Mouse (Mus musculus): Measurements from ENCODE around the gene Ubr1. TPM values are rescaled to one million over a fixed set of nuclear protein-coding genes. Genes with fewer than 3 reads are reported as not detected.
"Not testable (repeated sequence)": the region's sequence is repeated elsewhere in the genome, so short reads cannot be mapped to it uniquely, and the experiment has no call there.

Ubr1 gene
- polyA plus RNA-seq, 1 experiment: 16.4 TPM

DNA sequence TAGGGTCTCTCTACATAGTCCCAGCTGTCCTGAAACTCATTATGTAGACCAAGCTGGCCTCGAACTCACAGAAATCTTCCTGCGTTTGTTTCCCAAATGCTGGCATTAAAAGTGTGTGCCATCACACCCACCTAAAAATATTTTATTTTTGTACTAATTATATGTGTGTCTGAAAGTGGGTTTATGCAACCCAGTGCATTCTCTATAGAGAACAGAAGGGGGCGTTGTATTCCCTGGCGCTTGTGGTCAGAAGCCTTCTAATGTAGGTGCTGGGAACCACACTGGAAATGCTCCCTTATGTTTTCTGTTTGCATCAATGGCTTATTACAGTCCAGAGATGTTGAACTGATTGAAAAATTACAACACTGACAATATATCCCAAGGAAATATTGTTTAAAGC, 5.8 kb upstream of the Ubr1 start:
- TF ChIP-seq CTCF (IDR thresholded peaks at IDR 0.05; ENCODE audit: control insufficient read depth, insufficient read depth, insufficient replicate concordance, low read depth, low read length): no peak
- no peak for TF ChIP-seq POLR2A (IDR thresholded peaks at IDR 0.05; ENCODE audit: control insufficient read depth, low read depth, low read length)
- Histone ChIP-seq H3K36me3 (ENCODE audit: control insufficient read depth, insufficient read depth, low read length) (no peaks in the 10 kb centered on the region), H3K4me3 (ENCODE audit: control insufficient read depth, low read depth, low read length) (no peak overlapping the region), H3K27me3 (ENCODE audit: control insufficient read depth, insufficient read depth, low read length) (no peaks in the 10 kb centered on the region), H3K27ac (ENCODE audit: control insufficient read depth, insufficient read depth, low read depth, low read length) (no peak overlapping the region), H3K4me1 (ENCODE audit: control insufficient read depth, insufficient read depth, low read length) (peaks cover 10% of the 10 kb centered on the region)

DNA sequence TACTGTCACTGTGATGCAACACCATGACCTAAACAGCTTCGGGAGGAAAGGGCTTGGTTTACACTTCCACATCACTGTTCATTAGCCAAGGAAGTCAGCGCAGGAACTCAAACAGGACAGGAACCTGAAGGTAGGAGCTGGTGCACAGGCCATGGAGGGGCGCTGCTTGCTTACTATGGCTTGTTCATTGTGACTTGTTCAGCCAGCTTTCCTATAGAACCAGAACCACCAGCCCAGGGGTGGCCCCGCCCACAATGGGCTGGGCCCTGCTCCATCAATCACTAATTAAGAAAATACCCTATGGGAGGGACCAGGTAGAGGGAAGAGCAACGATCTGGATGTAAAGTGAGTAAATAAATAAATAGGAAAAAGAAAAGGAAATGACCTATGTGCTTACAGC, 2.4 kb upstream of the Ubr1 start:
- peaks cover 8% of the 10 kb centered on the region for H3K4me1 ChIP-seq (ENCODE audit: control insufficient read depth, insufficient read depth, low read length)
- H3K4me3 ChIP-seq (ENCODE audit: control insufficient read depth, low read depth, low read length): no peak overlapping the region
- no peak for TF ChIP-seq POLR2A (IDR thresholded peaks at IDR 0.05; ENCODE audit: control insufficient read depth, low read depth, low read length)
- no peak for TF ChIP-seq CTCF (IDR thresholded peaks at IDR 0.05; ENCODE audit: control insufficient read depth, insufficient read depth, insufficient replicate concordance, low read depth, low read length)
- H3K36me3 ChIP-seq (ENCODE audit: control insufficient read depth, insufficient read depth, low read length): no peaks in the 10 kb centered on the region
- no peaks in the 10 kb centered on the region for H3K27me3 ChIP-seq (ENCODE audit: control insufficient read depth, insufficient read depth, low read length)
- no peak overlapping the region for H3K27ac ChIP-seq (ENCODE audit: control insufficient read depth, insufficient read depth, low read depth, low read length)

DNA sequence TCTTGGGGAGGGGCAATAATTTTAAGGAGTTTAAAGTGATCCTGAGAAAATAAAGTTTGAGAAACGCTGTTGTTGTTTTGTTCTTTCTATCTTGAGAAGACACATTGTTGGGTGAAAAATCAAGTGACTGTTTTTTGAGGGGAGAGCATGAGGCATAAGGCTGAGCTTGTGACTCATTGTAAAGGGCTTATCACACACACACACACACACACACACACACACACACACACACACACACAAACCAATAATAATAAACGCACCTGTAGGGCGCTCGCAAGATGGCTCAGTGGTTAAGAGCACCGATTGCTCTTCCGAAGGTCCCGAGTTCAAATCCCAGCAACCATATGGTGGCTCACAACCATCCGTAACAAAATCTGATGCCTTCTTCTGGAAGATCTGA, 1.7 kb upstream of the Ubr1 start:
- H3K27me3 ChIP-seq (ENCODE audit: control insufficient read depth, insufficient read depth, low read length); H3K4me1 ChIP-seq (ENCODE audit: control insufficient read depth, insufficient read depth, low read length); H3K27ac ChIP-seq (ENCODE audit: control insufficient read depth, insufficient read depth, low read depth, low read length); H3K36me3 ChIP-seq (ENCODE audit: control insufficient read depth, insufficient read depth, low read length); H3K4me3 ChIP-seq (ENCODE audit: control insufficient read depth, low read depth, low read length): not testable (repeated sequence)

DNA sequence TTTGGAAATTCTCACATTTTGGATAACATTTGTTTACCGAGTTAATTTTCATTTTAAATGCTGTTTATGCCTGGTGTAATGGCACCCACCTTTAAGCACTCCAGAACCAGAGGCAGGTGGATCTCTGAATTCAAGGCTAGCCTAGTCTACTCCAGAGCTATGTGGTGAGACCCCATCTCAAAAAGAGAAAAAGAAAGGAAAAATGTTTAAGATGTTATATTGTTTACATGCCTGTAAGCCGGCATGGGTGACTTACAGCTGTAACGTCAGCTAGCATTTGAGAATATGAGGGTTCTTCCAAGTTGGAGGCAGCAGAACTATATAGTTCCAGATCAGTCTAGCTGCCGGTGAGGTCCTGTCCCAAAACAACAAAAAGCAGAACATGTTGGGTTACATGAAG, 1.3 kb upstream of the Ubr1 start:
- Histone ChIP-seq H3K27ac (ENCODE audit: control insufficient read depth, insufficient read depth, low read depth, low read length) (no peak overlapping the region), H3K4me3 (ENCODE audit: control insufficient read depth, low read depth, low read length) (no peak overlapping the region), H3K4me1 (ENCODE audit: control insufficient read depth, insufficient read depth, low read length) (peaks cover 2% of the 10 kb centered on the region), H3K36me3 (ENCODE audit: control insufficient read depth, insufficient read depth, low read length) (no peaks in the 10 kb centered on the region), H3K27me3 (ENCODE audit: control insufficient read depth, insufficient read depth, low read length) (no peaks in the 10 kb centered on the region)
- TF ChIP-seq CTCF (IDR thresholded peaks at IDR 0.05; ENCODE audit: control insufficient read depth, insufficient read depth, insufficient replicate concordance, low read depth, low read length) (no peak), POLR2A (IDR thresholded peaks at IDR 0.05; ENCODE audit: control insufficient read depth, low read depth, low read length) (no peak)

DNA sequence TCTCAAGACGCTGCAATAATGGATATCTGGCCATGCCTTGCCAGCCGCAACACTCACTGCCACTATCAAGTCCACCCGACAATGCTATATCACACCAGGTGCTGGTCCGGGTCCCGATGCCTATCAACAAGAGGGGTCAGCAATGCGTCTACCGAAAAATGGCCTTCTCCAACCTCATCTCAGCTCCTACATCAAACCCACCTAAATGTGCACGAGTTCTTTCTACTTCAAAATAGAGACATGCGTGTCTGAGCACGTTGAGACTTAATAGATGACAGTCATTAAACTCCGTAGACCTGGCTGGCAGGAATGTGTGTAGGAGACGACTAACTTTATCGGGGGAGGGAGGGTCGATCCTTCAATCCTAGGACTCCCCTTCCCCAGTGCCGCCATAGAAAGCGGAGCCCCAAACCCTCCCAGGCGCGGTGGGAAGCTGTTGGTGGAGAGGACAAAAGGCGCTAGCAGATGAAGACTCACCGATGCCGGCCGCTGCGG, 423 bp downstream of the Ubr1 start:
- H3K4me1 ChIP-seq (ENCODE audit: control insufficient read depth, insufficient read depth, low read length): peaks cover 2% of the 10 kb centered on the region
- peak overlapping the region; percentile 89 for H3K27ac ChIP-seq (ENCODE audit: control insufficient read depth, insufficient read depth, low read depth, low read length)
- TF ChIP-seq CTCF (IDR thresholded peaks at IDR 0.05; ENCODE audit: control insufficient read depth, insufficient read depth, insufficient replicate concordance, low read depth, low read length): no peak
- no peaks in the 10 kb centered on the region for H3K36me3 ChIP-seq (ENCODE audit: control insufficient read depth, insufficient read depth, low read length)
- no peaks in the 10 kb centered on the region for H3K27me3 ChIP-seq (ENCODE audit: control insufficient read depth, insufficient read depth, low read length)
- peak overlapping the region; percentile 96 for H3K4me3 ChIP-seq (ENCODE audit: control insufficient read depth, low read depth, low read length)

DNA sequence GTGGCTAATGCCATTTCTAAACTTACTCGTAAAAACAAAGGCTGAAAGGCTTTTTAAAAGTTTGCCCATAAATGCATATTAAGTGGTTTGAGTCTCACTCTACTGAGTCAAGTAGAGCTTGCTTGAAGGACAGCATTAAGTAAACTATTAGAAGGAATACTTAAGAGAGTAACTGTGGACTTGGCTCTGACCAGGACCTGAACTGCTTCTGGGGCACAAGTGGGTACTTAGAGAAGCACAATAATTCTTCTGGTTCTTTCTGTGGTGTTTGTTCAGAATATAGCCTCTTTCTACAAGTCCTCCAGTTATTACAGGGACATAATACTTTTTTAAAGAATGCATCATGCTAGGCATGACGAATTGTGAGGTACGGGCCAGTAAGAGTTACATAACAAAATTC, 5.0 kb downstream of the Ubr1 start:
- no peaks in the 10 kb centered on the region for H3K36me3 ChIP-seq (ENCODE audit: control insufficient read depth, insufficient read depth, low read length)
- H3K4me1 ChIP-seq (ENCODE audit: control insufficient read depth, insufficient read depth, low read length): no peaks in the 10 kb centered on the region
- H3K27ac ChIP-seq (ENCODE audit: control insufficient read depth, insufficient read depth, low read depth, low read length): no peak overlapping the region
- no peaks in the 10 kb centered on the region for H3K27me3 ChIP-seq (ENCODE audit: control insufficient read depth, insufficient read depth, low read length)
- no peak overlapping the region for H3K4me3 ChIP-seq (ENCODE audit: control insufficient read depth, low read depth, low read length)
- TF ChIP-seq POLR2A (IDR thresholded peaks at IDR 0.05; ENCODE audit: control insufficient read depth, low read depth, low read length): no peak
- no peak for TF ChIP-seq CTCF (IDR thresholded peaks at IDR 0.05; ENCODE audit: control insufficient read depth, insufficient read depth, insufficient replicate concordance, low read depth, low read length)

DNA sequence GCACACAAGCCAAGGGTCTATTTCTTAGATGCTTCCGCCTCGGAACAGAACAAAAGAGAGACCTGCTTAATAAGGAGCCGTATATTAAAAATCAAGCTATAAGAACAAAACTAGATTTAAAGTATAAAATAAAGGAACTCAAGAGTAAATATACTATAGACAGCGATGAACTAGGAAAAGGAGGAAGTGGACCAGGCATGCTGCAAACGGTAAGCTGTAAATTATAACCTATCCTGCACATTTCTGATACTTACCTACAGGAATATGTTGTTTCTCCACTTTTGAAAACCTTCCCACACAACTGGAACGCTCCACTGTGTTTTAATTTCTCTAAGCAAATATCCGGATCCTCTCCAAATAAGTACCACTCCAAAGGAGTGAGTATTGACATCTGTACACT, 7.4 kb downstream of the Ubr1 start:
- Histone ChIP-seq H3K4me3 (ENCODE audit: control insufficient read depth, low read depth, low read length) (no peak overlapping the region), H3K27ac (ENCODE audit: control insufficient read depth, insufficient read depth, low read depth, low read length) (no peak overlapping the region), H3K4me1 (ENCODE audit: control insufficient read depth, insufficient read depth, low read length) (no peaks in the 10 kb centered on the region), H3K27me3 (ENCODE audit: control insufficient read depth, insufficient read depth, low read length) (no peaks in the 10 kb centered on the region), H3K36me3 (ENCODE audit: control insufficient read depth, insufficient read depth, low read length) (no peaks in the 10 kb centered on the region)
- TF ChIP-seq CTCF (IDR thresholded peaks at IDR 0.05; ENCODE audit: control insufficient read depth, insufficient read depth, insufficient replicate concordance, low read depth, low read length): no peak
- TF ChIP-seq POLR2A (IDR thresholded peaks at IDR 0.05; ENCODE audit: control insufficient read depth, low read depth, low read length): no peak

DNA sequence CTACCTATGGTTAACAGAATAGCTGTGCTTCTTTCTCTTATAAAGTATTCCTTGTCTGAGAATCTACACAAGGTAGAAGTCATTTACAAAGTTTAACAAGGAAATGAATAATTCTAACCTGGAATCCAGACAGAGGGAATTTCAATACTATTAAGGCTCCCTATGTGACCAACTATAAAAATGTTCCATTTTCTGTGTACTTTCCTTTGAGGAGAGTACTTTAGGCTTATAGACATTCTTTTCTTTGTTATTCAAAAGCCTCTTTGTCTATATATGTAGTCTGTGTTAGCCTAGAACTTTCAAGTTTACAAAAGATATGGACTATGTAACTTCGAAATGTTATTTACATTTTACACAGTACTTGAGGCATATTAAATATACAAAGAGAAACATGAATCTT, 10.3 kb downstream of the Ubr1 start:
- H3K27ac ChIP-seq (ENCODE audit: control insufficient read depth, insufficient read depth, low read depth, low read length): no peak overlapping the region
- H3K27me3 ChIP-seq (ENCODE audit: control insufficient read depth, insufficient read depth, low read length): no peaks in the 10 kb centered on the region
- H3K4me3 ChIP-seq (ENCODE audit: control insufficient read depth, low read depth, low read length): no peak overlapping the region
- no peaks in the 10 kb centered on the region for H3K4me1 ChIP-seq (ENCODE audit: control insufficient read depth, insufficient read depth, low read length)
- H3K36me3 ChIP-seq (ENCODE audit: control insufficient read depth, insufficient read depth, low read length): no peaks in the 10 kb centered on the region
- TF ChIP-seq CTCF (IDR thresholded peaks at IDR 0.05; ENCODE audit: control insufficient read depth, insufficient read depth, insufficient replicate concordance, low read depth, low read length) (no peak), POLR2A (IDR thresholded peaks at IDR 0.05; ENCODE audit: control insufficient read depth, low read depth, low read length) (no peak)
